Mouse (Mus musculus): Measurements from ENCODE around the gene Smarca4.

Smarca4 gene

GRCm38 (mm10) chr9:21706586-21707265, 90.8 kb downstream of the Smarca4 start:
- ATAC-seq (ENCODE audit: insufficient number of reproducible peaks, low FRiP score, low TSS enrichment): no peak

- no peak for ATAC-seq (ENCODE audit: insufficient number of reproducible peaks, low FRiP score, low TSS enrichment)
These were observed 93.4 kb downstream of the Smarca4 start for GRCm38 (mm10) chr9:21709340-21709739.

- ATAC-seq (ENCODE audit: insufficient number of reproducible peaks, low FRiP score, low TSS enrichment): no peak
These were observed 99.3 kb downstream of the Smarca4 start for GRCm38 (mm10) chr9:21715298-21715697.

- no peak for ATAC-seq (ENCODE audit: insufficient number of reproducible peaks, low FRiP score, low TSS enrichment)
These were observed 101.0 kb downstream of the Smarca4 start for GRCm38 (mm10) chr9:21717015-21717414.

- ATAC-seq (ENCODE audit: insufficient number of reproducible peaks, low FRiP score, low TSS enrichment): no peak
These were observed 105.1 kb downstream of the Smarca4 start for GRCm38 (mm10) chr9:21721036-21721435.

GRCm38 (mm10) chr9:21723377-21724146, 107.6 kb downstream of the Smarca4 start, which contains the start of gene Ldlr:
TSS of gene Ldlr (plus strand) at chr9:21723483.
- peak; percentile 66; the same call in 1 of the 2 replicates for ATAC-seq (ENCODE audit: insufficient number of reproducible peaks, low FRiP score, low TSS enrichment)

GRCm38 (mm10) chr9:21724147-21724536, 108.2 kb downstream of the Smarca4 start:
- ATAC-seq (ENCODE audit: insufficient number of reproducible peaks, low FRiP score, low TSS enrichment): peak; percentile 91

GRCm38 (mm10) chr9:21725224-21726121, 109.5 kb downstream of the Smarca4 start:
- ATAC-seq (ENCODE audit: insufficient number of reproducible peaks, low FRiP score, low TSS enrichment): no peak

- ATAC-seq (ENCODE audit: insufficient number of reproducible peaks, low FRiP score, low TSS enrichment): no peak
These were observed 110.4 kb downstream of the Smarca4 start for GRCm38 (mm10) chr9:21726218-21726975.

- no peak for ATAC-seq (ENCODE audit: insufficient number of reproducible peaks, low FRiP score, low TSS enrichment)
These were observed 112.4 kb downstream of the Smarca4 start for GRCm38 (mm10) chr9:21728261-21728832.

GRCm38 (mm10) chr9:21729264-21729663, 113.3 kb downstream of the Smarca4 start:
- ATAC-seq (ENCODE audit: insufficient number of reproducible peaks, low FRiP score, low TSS enrichment): no peak

GRCm38 (mm10) chr9:21732288-21732687, 116.3 kb downstream of the Smarca4 start:
- ATAC-seq (ENCODE audit: insufficient number of reproducible peaks, low FRiP score, low TSS enrichment): no peak

- no peak for ATAC-seq (ENCODE audit: insufficient number of reproducible peaks, low FRiP score, low TSS enrichment)
These were observed 117.5 kb downstream of the Smarca4 start for GRCm38 (mm10) chr9:21733446-21733845.

GRCm38 (mm10) chr9:21733989-21734388, 118.0 kb downstream of the Smarca4 start:
- no peak for ATAC-seq (ENCODE audit: insufficient number of reproducible peaks, low FRiP score, low TSS enrichment)

- no peak for ATAC-seq (ENCODE audit: insufficient number of reproducible peaks, low FRiP score, low TSS enrichment)
These were observed 119.2 kb downstream of the Smarca4 start for GRCm38 (mm10) chr9:21735126-21735525.

GRCm38 (mm10) chr9:21736580-21736979, 120.6 kb downstream of the Smarca4 start:
- ATAC-seq (ENCODE audit: insufficient number of reproducible peaks, low FRiP score, low TSS enrichment): no peak

- 0 out of 2 replicates have a peak, but pooled peaks have one; percentile 56 for ATAC-seq (ENCODE audit: insufficient number of reproducible peaks, low FRiP score, low TSS enrichment)
These were observed 121.2 kb downstream of the Smarca4 start for GRCm38 (mm10) chr9:21737188-21737587.

- no peak for ATAC-seq (ENCODE audit: insufficient number of reproducible peaks, low FRiP score, low TSS enrichment)
These were observed 122.8 kb downstream of the Smarca4 start for GRCm38 (mm10) chr9:21738776-21739175.

- ATAC-seq (ENCODE audit: insufficient number of reproducible peaks, low FRiP score, low TSS enrichment): no peak
These were observed 124.5 kb downstream of the Smarca4 start for GRCm38 (mm10) chr9:21740427-21740826.

- no peak for ATAC-seq (ENCODE audit: insufficient number of reproducible peaks, low FRiP score, low TSS enrichment)
These were observed 125.5 kb downstream of the Smarca4 start for GRCm38 (mm10) chr9:21741514-21741913.
